Mouse (Mus musculus) T-cell, adult 2 months (primary cell): ENCODE measurements around the gene Icosl.
"Not testable (repeated sequence)": the region's sequence is repeated elsewhere in the genome, so short reads cannot be mapped to it uniquely, and the experiment has no call there.

Experiments
- DNase-seq: peaks from one replicate; pipeline ENCODE4 v3.0.0; 2022; ENCODE audit warnings: low spot score

Gene Icosl

DNA sequence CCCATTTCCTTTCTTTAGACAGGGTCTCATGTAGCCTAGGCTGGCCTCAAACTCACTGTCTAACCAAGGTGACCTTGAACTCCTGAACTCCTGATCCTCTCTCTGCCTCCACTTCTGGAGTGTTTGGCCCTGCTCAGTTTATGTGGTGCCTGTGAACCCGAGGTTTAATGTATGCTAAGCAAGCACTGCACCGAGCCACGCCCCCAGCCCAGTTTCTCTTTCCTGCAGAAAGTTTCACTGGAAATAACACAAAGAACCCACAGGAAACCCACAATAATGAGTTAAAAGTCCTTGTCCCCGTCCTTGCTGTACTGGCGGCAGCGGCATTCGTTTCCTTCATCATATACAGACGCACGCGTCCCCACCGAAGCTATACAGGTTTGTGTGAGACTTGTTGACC is 5.9 kb downstream of the Icosl start:
- peak; percentile 68 for DNase-seq

DNA sequence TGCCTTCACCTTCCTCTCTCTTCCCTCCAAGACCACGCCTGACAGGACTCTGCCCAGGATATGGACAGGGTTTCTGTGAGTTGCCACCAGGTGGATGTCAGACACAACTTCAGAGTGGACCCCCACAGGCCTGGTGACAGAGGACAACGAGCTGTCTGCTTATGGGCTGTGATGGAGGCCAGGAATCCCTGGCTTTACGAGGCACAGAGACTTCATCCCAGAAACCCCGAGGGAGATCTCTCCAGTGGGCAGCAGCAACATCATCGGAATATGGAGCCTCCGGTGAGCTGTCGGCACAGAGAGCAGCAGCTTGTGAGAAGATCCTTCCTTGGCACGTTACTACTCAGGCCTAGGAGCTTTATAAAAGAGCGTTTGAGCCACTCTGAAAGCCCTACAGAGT is 8.8 kb downstream of the Icosl start:
- no peak for DNase-seq

DNA sequence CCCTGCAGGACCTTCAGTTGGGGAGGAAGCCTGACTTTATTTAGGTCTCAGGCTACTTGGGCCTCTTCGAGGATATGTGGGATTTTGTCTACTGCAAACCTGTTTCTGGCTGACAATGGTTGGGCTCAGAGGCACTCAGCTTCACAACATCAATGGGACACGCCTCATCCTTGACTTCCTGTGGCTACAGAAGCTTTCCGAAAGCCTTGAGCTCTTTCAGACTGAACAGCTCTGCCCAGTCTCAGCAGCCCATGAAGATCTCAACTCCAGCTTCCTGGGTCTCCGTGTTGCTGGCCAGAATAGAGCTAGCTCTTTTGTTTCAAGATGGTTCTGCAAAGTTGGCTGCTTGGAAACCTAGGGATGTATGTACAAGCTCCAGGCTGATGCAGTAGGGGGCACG is 9.2 kb downstream of the Icosl start:
- DNase-seq, result peak; percentile 57

DNA sequence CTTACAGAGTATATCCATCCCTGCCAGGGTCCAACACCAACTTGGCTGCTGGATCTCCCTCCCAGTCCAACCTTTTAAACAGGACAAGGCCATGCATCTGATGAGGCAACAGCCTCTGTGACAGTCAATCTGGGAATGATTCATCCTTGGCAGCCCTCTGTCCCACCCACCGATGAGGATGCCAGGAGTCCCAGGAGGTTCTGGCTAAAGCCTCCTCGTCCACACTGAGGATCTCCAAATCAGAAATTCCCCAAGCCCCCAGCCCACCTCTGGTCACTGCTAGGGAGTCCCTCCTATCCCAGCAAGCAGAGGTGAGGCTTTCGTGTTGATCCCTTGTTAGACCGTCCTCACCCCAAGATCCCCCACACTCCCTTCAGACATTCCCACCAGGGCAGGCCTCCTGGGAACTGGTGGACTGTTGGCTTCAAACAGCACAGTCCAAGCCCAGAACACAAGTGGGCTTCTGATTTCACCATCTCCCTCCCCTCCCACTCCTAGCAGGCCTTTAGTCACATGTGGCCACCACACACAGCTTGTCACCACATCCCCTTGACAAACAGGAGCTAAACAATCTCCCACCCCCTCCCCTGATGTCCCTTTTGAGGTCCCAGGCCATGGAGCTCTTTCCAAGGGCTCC is 11.0 kb downstream of the Icosl start:
- DNase-seq, result no peak

DNA sequence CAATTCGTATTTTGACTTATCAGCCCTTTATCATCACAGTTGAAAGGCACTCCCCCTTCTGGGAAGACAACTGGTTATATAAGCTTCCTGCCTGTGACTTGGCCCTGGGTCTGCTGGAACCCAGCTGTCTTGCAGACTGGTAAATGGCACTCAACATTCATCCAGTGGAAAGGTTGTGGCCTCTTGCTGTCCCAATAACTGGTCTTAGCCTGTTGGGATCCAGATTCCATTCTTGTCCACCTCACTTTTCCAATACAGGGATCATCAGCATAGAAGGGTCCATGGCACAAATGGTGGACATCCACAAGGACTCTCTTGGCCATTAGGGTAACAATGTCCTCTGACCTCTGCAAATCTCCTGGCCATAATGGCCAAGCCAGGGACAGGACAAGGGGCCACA is 15.0 kb downstream of the Icosl start:
- no peak for DNase-seq

DNA sequence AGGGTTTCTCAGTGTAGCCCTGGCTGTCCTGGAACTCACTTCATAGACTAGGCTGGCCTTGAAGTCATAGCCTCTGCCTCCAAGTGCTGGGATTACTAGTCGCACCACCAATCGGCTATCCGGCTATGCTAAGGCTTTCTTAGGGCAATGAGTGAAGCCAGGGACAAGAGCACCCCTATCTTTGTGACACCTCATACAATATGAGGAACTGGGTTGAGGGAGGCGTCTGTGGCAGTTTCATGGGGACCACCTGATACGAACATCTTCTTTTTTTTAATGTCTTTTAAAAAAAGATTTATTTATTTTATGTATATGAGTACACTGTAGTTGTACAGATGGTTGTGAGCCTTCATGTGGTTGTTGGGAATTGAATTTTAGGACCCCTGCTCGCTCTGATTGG is 16.6 kb downstream of the Icosl start:
- no peak for DNase-seq

DNA sequence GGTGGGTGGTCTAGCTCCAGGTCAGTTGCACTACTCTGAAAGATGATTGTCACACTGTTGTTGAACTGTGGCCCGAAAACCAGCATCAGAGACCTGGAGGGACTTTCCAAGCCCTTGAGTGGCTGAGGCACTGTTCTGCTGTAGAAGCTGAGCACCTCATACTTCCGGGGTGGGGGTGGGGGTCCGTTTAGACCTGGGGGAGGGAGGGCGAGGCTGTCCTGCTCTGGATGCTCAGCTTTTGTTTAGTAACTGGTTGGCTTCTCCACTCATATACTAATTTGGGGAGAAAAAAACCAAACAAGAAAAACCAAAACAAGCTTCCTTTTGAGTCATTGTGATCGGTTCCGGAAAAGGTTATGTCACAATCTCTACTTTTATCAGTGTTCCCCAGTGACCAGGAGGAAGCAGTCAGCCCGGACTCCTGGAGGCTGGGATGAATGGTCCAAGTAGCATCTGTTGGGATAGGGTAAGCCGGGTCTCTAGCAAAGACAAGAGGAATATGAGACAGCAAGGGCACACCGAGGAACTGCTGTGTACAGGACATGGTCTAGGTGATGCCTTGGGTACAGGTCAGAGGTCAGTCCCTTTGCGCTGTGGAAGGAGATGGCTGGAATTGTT is 17.5 kb downstream of the Icosl start:
- peak; percentile 72 for DNase-seq

DNA sequence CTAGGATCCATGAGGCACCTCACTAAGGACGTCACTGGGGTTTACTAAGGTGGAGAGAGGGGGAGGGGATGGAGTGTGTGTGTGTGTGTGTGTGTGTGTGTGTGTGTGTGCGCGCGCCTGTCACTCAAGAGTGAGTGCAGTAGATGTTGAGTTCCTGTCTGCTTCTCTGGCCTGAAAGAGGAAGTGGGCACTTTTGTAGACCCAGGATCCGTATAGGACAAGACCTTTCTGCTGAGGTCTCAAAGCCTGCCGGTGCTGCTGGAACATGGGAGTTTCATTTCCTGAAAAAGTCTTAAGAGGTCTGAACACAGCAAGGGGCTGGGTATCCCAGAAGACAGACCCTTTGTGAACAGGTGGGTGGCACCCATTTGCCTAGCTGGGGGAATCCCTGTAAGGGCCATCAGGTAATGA is 18.0 kb downstream of the Icosl start:
- peak; percentile 61 for DNase-seq

DNA sequence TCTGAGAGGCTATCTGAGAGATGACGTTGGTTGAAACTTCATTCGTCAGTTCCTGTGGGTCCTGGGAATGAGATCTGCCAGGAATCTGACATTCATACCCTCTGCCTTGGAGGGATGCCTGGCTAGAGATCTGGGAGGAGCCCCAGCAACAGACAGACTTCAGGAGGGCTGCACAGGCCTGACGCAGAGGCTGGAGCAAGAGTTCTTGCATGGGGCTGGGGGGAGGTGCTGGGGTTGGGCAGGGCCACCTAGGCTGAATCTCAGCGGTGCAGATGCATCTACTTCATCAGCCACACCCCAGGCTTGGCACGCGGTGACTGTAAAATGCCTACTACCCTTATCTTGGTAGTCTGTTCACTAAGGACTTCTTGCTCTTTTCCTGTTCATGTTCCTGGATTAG is 21.1 kb downstream of the Icosl start:
- no peak for DNase-seq

DNA sequence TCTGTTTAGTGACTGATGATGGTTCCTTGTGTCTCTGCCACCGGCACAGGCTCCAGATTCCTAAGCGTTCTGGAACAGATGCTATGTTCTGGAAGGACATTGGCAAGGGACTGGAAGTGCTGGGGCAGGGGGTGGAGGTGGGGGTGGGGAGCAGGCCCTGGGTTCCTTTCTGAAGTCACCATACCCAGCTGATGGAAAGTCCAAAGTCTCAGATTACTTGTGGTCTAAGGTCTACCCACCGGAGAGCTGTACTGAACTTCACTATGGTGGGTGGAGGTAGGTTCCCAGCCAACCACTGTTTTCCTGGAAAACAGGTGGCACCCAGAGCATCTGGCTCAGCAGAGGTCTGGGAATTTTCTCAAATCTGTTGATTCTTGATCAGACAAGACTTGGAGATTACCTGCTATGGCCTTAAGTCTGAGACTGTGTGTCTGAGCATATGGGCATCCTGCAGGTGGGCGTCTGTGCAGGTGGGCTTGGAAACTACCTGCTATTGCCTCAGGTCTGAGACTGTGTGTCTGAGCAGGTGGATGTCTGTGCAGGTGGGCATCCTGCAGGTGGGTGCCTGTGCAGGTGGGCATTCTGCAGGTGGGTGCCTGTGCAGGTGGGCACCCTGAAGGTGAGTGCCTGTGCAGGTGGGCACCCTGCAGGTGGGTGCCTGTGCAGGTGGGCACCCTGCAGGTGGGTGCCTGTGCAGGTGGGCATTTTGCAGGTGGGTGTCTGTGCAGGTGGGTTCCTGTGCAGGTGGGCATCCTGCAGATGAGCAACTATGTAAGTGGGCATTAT is 21.8 kb downstream of the Icosl start:
- no peak for DNase-seq

DNA sequence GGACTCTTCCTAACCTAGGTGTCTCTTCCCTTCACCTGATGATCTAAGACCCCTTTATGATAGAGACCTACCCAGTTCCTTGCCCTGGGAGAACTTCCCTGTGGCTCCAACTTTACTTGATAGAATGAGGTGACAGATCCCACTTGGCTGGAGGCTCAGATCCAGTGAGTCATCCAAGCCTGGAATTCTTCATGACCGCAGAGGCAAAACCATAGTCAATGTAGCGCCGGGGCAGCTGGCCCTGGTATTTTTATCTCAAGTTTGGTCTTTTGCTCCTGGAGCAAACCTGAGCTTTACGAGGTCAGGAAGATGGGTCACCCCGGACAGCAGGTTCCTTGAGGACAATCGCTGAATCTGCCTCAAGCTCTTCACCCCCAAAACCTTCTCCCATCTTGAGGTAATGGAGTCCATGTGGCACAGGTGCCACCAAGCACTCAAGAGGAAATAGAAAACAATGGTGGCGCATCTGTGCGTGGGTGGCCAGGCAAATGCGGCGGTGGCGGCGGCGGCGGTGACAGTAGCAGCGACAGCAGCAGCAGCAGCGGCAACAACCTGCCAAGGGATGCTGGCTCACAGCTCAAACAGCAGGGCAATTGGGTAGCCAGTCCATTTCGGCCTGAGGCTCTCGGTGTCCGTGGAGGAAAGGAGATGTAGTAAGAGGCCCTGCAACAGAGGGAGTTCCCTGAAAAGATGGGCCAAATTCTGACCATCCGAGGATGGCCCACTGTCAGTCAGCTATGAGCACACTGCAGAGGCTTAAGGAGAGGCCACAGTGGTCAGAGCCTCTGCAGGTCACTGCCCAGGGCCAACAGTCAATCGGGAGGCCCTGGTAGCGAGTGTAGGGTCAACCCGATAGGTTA is 23.0 kb downstream of the Icosl start:
- no peak for DNase-seq

DNA sequence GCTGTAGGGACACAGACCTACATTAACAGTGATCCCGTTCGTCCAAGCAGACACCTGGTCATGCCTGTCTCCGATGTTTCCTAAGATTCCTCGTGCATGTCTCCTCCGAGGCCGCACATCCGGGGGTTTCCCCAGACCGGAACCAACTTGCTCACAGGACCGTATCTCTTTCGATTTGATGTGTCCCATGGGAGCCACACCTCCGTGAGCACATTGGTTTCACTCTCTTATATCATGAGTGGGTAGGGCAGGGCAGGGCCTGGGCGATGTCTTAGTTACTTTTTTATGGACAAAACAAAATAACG is 23.6 kb downstream of the Icosl start:
- peak; percentile 27 for DNase-seq

DNA sequence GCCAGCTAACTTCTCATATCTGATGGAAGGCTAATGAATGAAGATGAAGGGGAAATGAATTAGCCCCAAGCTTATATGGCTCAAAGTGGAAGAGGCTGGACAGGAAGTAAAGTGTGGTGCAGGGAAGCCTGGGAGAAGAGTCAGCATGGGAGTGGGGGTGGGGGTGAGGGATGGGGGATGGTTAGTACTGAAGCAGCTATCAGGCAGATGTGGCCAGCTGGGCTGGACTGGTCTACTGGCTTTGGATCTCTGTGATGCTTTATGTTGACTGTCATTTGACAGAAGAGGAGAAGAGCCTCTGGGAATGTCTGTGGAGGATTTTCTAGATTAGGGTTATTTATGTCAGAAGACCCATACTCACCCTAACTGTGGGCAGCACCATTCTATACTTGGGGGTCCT is 26.1 kb downstream of the Icosl start:
- no peak for DNase-seq

DNA sequence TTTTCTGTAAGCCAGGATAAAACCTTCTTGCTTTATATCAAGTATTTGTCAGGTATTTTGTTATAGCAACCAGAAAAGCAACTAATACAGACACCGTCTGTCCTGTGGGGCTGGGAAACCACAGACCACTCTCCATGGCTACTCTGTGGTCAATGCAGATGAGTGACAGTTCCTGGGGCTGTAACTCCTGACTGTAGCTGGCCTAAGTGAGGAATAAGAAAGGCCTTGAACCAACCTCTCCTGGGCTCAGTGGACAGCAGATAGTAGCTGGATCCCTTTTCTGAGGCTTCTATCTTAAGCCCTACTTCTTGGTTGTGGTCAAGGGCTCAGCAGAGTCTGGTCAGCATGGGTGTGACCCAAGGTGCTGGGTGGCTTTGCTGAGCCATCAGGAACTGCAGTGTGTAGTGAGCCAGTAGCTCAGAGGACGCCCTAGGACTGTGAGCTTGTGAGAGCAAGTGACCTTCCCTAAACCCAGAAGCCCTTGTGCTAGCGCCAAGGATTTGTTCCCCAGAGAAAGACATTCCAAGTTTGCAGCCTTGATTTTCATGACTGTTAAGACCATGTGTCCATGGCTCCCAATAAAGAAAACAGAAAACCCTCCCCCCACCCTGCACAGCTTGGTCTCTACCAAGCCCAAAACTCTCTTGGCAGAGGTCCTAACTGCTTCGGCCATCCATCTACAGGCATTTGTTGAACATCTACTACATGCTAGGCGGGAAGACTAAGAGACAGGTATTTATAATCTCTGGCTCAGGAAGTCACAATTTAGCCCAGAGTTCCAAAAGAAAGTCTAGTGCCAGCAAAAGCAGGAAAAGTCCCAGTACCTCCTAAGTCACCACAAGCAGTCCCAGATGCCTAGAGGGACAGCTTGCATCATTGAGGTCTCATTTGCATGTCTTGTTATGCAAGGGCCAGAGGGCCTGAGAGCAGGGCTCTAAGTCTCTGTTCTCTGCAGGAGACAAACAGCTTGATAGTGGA is 27.1 kb downstream of the Icosl start:
- DNase-seq, result no peak

DNA sequence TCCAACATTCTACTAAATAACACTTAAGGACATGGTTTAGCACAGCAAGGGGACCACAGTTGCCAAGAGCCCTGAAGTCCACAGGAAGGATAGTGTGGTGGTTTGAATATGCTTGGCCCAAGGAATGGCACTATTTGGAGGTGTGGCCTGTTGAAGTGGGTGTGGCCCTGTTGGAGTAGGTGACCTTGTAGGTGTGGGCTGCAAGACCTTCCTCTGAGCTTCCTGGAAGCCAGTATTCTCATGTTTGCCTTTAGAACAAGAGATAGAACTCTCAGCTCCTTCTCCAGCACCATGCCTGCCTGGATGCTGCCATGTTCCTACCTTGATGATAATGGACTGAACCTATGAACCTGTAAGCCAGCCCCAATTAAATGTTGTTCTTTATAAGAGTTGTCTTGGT is 30.8 kb downstream of the Icosl start:
- DNase-seq, result not testable (repeated sequence)

DNA sequence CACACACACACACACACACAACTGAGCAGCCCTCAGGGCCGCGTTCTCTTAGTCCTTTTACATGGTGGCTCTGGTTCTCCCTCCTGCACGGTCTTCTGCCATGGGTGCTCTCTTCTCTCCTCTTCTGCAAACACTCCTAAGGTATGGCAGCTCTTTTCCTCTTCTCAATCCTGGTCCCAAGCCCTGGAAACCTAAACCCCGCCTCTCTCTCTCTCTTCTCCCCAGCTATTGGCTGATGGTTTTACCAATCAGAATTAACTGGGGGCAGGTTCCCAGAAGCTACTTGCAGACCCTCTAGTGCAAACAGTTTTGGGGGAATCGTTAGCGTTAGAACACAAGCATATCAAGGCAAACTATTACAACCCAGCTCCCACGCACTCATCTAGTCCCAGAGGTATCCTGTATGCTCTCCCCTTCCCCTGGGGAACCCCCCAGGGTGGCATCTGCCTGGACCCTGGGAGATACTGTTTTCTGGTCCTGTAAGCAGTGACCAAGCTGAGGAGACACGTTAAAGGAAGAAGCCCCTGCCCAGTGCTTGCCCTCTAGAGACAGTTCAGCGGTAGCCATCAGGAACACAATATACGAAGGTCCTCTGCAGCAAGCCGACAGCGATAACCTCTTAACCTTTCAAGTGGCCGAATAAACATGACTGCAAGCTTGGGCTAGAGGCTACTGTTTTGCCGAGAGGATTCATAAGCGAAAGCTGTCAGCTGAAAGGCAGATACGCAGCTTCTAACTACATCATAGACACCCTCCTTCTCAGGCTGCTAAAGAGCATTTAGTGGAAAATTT is 32.1 kb downstream of the Icosl start:
- DNase-seq, result no peak

DNA sequence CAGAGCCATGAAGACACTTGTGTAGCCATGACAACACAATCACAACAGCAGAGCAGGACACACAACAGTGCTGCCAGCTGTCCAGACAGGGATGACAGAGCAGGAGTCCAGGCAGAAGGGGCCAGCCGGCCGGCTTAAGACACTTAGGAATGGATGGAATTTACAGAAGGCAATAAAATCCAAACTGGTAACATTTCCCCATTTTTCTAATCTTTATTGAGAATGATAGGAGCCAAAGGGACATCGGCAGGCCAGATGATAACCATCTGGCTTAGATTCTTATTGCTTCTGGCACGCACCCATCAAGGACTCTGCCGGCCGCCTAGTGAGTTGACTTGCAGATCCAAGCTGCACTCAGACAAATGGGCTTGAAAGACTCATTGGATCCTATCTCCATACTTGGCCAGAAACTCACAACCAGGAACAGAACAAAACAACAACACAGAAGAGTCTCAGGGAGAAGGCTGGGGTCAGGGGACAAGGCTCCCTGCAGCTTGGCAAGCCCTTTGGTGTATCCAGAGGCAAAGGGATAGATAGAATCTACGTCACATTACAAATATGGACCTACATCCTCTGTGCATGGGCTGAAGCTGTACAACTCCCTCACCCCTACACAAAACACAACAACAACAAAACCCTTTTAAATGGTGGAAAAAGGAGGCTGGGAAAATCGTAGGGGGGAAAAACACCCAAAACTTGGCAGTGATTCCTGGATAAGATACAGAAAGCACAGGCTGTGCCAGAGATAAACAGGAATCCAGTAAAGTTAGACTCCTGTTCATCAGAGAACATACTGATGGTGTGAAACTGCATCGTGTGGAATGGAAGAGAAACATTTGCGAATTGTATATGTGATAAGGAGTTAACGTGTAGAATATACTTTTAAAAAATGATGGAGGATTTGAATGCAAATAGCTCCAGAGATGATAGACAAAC is 35.7 kb downstream of the Icosl start:
- DNase-seq, result no peak

DNA sequence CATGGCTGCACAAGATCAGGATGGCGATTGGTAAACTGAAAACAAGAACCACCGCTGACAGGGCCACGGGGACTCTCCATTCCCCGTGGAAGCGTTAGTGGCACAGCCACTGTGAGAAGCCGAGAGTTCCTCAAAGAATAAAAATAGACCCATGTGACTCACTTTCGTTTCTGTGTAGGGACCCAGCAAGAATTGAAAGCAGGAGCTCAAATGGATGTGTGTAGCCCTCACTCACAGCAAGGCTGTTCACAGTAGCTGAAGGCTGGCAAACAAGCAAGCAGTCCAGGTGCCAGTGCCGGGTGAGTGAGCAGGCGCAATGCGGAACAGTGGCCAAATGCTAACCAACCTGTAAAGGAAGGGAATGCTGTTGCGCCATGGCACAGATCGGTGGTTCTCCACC is 36.4 kb downstream of the Icosl start:
- DNase-seq, result no peak

DNA sequence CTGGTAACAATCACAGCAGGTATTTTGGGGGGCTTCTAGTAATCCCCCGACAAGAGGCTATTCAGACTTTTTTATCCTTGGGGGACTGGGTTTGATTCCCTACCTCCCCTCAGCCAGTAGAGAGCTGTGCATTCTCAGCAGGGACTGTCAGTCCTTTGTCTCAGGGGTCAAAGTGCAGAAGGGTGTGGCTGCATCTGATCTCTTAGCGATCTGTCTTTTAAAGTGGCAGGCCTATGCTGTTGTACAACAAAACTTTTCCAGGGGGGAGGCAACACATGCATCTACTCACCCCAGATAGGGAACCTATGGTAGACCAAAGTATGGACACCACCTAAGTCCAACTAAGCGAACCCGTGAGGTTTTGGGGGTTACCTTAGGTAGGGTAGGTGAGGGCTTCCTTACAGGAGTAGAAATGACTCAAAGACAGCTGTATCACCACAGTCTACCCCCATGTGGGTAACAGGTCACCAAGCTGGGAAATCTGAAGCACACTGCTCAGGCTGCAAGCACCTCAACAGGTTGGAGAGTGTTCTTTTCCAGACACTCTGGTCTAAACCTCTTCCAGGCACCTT is 45.5 kb downstream of the Icosl start:
- DNase-seq, result no peak
